Mouse (Mus musculus) hematopoietic stem cell, adult 5-6 weeks (primary cell): Measurements from ENCODE around the gene H2-Ke6. TPM values are rescaled to one million over a fixed set of nuclear protein-coding genes. Genes with fewer than 3 reads are reported as not detected.
"Not testable (repeated sequence)": the region's sequence is repeated elsewhere in the genome, so short reads cannot be mapped to it uniquely, and the experiment has no call there.

Experiments
- ATAC-seq, 2 experiments: fragments of 125-278 bp in 1 of 2; replicated peaks in 1 of 2; 2 replicates each; pipeline ENCODE4 v1.8.0; 2016 to 2017; ENCODE audit warnings: inconsistent platforms in 2 of 2, mild to moderate bottlenecking in 2 of 2, moderate number of reproducible peaks in 2 of 2, low read depth in 1 of 2, moderate TSS enrichment in 1 of 2; ENCODE audit not compliant: low FRiP score in 2 of 2, poor library complexity in 2 of 2, severe bottlenecking in 2 of 2, insufficient read depth in 1 of 2, low TSS enrichment in 1 of 2
- total RNA-seq: library from RNA; stranded (forward); fragments of 172-1452, 232-1000 nt; gene quantifications from 2 replicates; pipeline ENCODE4 v1.2.3, GENCODE M21; 2017

The H2-Ke6 gene
- total RNA-seq, 1 experiment from 2014 or later = 81.8 TPM

DNA sequence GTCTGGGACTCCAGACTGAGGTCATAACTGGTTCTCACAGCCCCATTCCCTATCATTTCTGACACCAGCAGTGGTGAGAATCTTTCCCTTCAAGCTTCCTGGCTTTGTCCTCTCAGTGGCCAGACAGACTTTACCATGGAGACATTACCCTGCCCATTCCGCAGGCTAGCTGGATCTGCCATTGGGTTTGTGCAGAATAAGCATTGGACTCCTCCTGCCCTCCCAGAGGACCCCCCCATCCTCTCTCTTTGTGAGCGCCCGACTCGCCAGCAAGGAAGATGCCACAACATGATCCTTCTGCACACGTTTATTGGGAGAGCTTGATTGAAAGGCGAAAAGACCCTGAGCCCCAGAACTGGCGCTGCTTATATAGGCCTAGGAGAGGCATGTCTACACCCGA is 14.4 kb downstream of the H2-Ke6 start:
- no peak for ATAC-seq

DNA sequence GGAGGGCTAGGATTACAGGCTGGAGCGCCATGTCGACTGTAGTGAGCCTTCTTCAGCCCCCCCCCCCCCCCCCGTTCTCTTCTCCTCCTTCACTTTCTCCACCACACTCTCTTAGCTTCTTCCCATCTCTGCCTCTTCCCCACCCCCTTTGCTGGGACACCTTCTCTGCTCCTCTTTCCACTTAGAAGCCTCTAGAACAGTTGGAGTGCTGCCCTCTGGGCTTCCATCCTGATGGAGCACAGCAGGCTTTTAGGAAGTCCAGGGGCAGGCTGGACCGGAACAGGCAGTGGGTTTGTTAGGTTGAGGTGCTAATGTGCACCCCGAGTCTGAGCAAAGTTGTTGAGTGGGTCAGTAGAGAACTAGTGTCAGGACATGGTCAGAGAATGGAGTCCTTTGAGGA is 17.7 kb downstream of the H2-Ke6 start:
- no peak for ATAC-seq

DNA sequence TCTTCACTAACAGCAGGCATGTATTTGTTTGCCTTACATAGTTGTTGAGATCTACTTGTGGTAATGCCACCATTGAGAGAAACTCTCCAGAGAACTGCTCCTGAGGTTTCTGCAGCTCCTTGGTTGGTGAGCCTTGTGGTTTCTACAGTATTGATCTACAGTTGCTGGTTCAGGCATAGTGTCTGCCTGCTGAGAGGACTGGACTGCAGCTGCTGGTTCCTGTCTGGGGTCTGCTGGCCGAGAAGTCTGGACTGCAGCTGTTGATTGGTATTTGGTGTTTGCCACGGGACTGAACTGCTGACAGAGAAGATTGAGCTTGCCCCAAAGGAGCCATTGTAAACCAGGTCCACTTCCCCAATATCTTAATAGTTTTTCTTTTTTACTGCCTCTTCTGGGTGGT is 21.3 kb downstream of the H2-Ke6 start:
- ATAC-seq = no peak

DNA sequence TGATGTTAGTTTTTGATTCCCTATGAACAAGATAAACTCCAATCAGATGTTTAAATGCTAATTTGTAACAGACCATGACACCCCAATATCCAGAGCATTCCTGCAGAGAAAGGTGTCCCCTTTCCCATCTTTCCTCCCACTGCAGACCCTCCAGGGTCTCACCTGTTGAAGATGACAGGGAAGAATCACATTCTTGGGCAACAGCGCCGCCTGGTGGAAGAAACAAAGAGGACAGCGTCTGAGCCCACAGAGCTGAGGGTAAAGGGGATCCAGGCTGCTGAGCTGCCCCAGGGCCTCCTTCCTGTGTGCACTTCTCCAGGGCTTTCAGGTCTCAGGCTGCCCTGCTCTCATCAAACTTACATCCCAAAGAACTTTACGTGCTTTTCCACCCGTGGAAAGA is 24.4 kb downstream of the H2-Ke6 start:
- no peak for ATAC-seq

DNA sequence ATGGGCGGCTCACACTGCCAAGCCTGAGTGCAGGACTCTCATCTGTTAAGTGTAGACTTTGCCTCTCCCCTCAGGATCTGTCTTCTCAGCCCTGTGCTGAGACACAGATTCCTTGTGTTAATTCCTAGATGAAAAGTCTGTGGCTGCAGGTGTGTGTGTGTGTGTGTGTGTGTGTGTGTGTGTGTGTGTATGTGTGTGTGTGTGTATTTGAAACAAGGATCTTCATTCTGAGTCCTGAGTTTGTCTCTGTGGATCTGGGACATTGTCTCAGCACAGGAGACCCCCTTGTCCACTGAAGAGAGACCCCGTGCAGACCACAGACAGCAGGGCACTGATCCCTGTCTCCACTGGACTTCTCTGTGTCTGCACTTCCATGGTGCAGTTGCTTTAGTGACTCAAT is 27.1 kb downstream of the H2-Ke6 start:
- ATAC-seq = not testable (repeated sequence)

DNA sequence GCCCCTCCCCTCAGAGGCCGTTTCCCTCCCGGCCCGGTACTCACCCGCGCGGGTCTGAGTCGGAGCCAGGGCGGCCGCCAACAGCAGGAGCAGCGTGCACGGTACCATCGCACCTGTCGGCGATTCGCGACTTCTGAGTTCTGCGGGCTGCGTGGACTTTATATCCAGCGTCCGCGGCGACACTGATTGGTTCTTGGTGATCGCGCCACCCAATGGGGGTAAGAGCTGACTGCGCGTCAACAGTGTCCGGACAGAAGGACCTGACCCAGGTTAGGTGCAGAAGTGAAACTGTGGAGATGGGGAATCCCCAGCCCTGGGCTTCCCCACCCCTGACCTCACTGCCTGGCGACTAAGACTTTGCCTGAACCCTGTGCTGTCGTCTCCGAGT is 27.7 kb downstream of the H2-Ke6 start, which contains the start of gene H2-K1:
H2-K1 (minus strand) TSS at position 198 of the 388 bp plus-strand sequence.
- ATAC-seq = peak; percentile 99

DNA sequence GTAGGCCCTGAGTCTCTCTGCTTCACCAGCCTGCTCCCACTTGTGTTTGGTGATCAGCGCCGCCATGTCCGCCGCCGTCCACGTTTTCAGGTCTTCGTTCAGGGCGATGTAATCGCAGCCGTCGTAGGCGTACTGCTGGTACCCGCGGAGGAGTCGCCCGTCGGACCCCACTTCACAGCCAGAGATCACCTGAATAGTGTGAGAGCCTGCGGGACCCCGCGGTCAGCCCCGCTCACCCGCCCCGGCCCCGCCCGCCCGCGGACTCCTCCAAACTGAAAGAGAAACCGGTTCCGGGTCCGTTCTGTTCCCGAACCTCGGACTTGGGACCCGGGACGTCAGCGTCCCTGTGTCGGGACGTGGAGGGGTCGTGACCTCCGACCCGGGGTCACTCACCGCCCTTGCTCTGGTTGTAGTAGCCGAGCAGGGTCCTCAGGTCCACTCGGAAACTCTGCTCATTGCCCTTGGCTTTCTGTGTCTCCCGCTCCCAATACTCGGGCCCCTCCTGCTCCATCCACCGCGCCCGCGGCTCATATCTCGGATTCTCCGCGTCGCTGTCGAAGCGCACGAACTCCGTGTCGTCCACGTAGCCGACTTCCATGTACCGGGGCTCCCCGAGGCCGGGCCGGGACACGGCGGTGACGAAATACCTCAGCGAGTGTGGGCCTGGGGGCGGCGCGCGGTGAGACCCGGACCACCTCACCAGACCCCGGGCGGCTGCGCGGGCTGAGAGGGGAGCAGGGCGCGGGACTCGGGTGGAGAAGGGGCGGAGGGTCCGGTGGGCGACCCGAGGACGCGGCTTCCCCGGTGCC is 28.3 kb downstream of the H2-Ke6 start:
- ATAC-seq = no peak

DNA sequence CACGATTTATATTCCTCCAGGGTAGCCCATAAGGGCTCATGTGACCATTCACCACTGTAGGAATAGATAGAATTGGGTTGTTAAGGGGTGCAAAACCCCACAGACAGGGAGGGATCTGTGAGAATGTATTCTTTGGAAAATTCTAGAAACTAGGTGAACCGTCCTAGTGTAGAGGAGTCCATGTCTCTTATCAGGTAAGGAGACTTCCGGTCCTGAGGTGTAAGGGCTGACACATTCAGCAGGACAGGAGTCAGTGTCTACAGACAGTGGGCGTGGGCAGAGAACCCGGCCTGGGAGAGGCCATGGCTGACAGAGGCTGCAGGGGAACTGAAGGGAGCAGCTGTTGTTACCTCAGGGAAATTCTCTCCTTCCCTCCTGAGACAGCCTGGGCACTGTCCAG is 29.2 kb downstream of the H2-Ke6 start:
- not testable (repeated sequence) for ATAC-seq

DNA sequence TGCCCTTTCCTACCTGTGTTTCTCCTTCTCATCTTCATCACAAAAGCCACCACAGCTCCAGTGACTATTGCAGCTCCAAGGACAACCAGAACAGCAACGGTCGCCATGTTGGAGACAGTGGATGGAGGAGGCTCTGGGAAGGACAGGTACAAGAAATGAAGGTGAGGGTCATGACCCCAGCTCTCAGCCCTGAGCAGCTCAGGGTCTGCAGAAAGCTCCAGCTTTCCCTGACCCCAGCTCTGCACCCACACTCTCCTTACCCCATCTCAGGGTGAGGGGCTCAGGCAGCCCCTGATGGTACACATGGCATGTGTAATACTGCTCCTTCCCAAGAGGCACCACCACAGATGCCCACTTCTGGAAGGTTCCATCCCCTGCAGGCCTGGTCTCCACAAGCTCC is 30.8 kb downstream of the H2-Ke6 start:
- not testable (repeated sequence) for ATAC-seq

DNA sequence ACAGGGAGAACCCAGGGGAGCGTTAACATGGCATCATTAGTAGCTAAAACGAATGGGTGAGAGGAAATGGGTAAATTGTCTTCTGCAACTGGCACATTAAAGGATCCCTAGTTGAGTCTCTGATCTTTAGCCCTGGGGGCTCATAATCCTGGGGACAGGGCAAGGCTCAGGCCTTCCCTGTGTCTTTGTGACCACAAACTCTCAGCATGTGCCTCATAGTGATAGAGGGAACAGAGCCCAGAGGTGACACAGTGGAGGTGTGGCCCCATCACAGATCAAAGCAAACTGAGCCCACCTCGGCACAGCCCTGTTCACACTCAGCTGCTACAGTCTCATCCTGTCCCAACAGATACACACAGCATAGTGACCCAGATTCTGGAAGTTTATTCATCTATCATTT is 32.2 kb downstream of the H2-Ke6 start:
- ATAC-seq = no peak

DNA sequence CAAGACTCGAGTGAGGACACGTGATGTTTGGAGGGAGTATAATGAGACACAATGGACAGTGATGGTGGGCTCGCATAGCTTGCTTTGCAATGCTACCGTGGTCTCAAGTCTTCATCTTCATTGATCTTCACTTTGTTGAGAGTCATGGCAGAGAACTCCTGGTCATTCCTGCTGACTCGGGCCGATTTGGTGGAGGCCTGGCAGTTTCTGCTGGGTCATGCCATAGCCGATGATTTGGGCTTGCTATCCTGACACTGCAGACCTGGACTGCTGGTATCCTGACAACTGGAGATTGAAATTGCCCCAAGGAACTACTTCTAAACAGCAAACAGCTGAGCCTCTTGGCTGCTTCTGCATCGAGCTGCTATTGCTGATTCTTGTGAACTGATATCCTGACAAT is 32.9 kb downstream of the H2-Ke6 start:
- no peak for ATAC-seq

DNA sequence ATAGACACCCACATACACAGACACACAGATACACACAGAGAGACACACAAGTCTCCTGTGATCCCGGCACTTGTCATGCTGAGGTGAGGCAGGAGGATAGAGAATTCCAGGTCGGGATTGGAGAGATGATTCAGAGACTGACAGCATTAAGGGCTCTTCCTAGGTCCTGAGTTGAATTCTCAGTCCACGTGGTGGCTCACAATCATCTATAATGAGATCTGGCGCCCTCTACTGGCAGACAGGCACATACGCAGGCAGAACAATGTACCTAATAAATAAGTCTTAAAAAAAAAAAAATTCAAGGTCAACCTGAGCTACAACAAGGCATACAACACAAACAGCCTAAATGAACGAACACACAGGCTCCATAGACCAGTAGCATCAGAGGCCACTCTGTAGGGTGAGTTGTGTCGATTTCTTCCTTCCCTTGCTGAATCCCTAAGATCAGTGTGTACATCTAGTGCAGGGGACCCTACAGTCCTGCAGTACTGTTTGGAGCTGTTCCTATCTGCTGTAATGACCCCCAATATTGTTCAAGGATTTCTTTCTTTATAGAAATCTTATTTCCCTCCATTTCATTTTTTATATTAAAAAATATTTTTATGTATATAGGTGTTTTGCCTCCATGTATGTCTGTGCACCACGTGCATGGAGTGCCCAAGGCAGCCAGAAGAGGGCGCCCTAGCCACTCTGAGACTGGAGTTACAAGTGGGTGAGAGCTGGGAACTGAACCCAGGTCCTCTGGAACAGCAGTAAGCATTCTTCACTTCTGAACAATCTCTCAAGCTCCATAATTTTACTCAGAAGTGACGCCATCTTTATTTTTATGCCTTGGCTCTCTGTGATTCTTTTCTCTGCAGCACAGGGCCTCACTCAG is 35.8 kb downstream of the H2-Ke6 start:
- ATAC-seq = peak; percentile 53 to 67; a peak in 3 of 4 replicates

DNA sequence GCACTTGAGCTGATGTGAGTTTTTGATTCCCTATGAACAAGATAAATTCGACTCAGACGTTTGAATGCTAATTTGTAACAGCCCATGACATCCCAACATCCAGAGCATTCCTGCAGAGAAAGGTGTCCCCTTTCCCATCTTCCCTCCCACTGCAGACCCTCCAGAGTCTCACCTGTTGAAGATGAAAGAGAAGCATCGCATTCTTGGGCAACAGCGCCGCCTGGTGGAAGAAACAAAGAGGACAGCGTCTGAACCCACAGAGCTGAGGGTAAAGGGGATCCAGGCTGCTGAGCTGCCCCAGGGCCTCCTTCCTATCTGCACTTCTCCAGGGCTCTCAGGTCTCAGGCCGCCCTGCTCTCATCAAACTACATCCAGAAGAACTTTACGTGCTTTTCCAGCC is 45.7 kb downstream of the H2-Ke6 start:
- not testable (repeated sequence) for ATAC-seq

DNA sequence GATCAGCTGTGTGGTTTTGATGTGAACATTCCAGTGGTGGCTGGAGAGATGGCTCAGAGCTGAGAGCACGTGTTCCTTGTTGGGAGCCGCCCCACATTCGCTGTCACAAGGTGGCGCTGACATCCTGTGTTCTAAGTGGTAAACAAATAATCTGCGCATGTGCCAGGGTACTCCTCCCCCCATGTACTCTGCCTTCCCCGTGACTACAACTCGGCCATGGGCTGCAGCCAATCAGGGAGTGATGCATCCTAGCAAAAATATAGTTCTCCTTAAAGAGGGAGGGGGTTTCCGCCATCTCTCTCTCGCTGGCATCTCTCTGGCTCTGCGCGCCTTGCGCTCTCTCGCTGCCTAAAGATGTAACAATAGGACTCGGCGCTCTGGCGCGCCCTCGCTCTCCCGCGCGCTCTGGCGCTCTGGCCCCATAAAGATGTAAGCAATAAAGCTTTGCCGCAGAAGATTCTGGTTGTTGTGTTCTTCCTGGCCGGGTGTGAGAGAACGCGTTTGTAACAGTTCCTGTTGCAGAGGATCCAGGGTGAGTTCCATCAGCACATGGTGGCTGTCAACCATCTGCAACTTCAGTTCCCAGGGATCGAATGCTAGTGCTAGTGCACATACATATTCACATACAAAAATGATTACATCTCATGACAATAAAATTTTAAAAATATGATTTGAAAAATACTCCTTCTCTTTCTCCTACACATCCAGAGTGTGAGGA is 46.5 kb downstream of the H2-Ke6 start:
- peak; percentile 69 to 77 for ATAC-seq

DNA sequence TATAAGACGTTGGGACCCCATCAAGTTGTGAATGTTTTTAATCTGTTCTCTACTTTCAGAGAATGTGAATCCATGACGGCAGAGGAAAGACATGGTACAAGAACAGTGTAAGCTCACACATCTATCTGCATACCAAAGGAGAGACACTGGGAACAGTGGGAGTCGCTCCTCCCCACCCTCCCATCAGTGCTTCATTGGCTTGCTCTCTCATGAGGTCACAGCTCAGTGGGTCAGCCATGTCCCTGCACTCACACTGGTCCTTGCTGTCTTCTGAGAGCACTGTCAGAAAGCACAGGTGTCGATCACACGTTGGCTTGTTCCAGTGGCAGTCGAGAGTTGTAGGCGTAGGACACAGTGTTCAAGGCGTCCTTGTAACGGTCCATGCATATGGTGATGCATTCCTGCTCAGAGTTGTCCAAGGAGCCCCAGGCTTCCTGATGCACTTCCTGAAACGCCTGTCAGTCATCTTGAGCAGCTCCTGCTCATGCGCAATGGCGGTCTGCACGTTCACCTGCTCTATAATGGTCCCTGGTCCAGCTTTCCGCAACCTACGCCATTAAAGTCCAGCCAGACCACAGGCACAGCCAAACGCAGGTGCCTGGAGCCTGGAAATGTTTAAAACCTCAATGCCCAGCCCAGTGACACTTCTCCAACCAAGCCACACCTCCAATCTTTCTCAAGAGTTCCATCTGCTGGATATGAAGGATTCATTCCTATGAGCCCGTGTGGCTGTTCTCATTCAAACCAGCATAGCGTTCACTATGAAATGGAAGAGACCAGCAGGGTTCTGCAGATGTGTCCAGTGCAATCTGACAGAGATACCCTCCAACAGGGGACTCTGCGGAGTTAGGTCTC is 47.5 kb downstream of the H2-Ke6 start:
- no peak for ATAC-seq

DNA sequence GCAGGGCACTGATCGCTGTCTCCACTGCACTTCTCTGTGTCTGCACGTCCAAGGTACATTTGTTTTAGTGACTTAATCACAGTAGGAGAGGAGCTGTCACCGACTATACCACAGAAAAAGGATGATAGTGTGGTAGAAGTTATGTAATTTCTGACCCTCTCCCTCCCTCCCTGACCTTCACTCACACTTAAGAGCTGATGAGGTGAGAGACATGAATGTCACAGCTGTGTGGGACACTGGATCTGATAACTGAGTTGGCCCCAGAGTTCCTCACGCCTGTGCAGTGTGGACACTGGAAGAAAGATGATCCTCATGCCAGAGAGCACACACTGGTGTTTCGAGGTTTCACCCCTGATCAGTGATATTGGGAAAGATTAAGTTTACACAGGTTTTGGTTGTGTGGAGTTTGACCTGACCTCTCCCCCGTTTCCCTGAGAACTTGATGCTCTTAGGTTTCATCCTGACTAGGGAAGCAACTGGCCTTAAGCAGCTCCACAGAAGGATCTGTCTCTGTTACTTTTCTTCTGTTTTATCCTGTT is 48.3 kb downstream of the H2-Ke6 start:
- ATAC-seq = no peak

DNA sequence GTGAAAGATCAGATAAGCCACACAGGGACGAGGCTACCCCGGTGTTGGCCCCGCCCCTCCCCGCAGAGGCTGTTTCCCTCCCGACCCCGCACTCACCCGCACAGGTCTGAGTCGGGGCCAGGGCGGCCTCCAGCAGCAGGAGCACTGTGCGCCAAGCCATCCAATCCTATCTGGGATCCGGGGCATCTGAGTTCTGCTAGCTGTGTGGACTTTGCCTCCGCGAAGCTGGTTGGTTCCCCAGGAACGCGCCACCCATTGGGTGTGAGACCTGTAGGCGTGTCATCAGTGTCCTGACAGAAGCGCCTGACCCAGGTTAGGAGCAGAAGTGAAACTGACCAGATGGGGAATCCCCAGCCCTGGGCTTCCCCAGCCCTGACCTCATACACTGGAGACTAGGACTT is 49.2 kb downstream of the H2-Ke6 start:
- peak; percentile 91 for ATAC-seq
